Mouse (Mus musculus) midbrain, embryonic 13.5 days (tissue): ENCODE results near the gene Nudt16l1. TPM values are rescaled to one million over a fixed set of nuclear protein-coding genes. Genes with fewer than 3 reads are reported as not detected.

Source experiments
- ATAC-seq: fragments of 200-750 bp; cut with Nextera tagmentation; 2 replicates; pipeline ENCODE4 v1.8.0; 2017; ENCODE audit warnings: mild to moderate bottlenecking, moderate TSS enrichment, moderate library complexity
- H3K27ac ChIP-seq: fragments of 300-500 bp; sonication (generic); 2 replicates; pipeline ENCODE4 v1.5.1; 2015; ENCODE audit warnings: inconsistent platforms, mild to moderate bottlenecking, moderate library complexity
- H3K27me3 ChIP-seq: fragments of 300-500 bp; sonication (generic); 2 replicates; pipeline ENCODE4 v1.6.1; 2015; ENCODE audit warnings: mild to moderate bottlenecking, inconsistent platforms
- H3K36me3 ChIP-seq: fragments of 300-500 bp; sonication (generic); 2 replicates; pipeline ENCODE4 v1.6.1; 2015; ENCODE audit warnings: mild to moderate bottlenecking, inconsistent platforms
- H3K4me1 ChIP-seq: fragments of 300-500 bp; sonication (generic); replicated peaks from 2 replicates; pipeline ENCODE4 v1.6.1; 2015; ENCODE audit warnings: inconsistent platforms
- H3K4me2 ChIP-seq: fragments of 300-500 bp; sonication (generic); replicated peaks from 2 replicates; pipeline ENCODE4 v1.6.1; 2015; ENCODE audit warnings: moderate library complexity, mild to moderate bottlenecking, inconsistent platforms
- H3K4me3 ChIP-seq: fragments of 300-500 bp; sonication (generic); replicated peaks from 2 replicates; pipeline ENCODE4 v1.5.1; 2015; ENCODE audit warnings: mild to moderate bottlenecking, inconsistent platforms
- H3K9ac ChIP-seq: fragments of 300-500 bp; sonication (generic); replicated peaks from 2 replicates; pipeline ENCODE4 v1.6.1; 2015; ENCODE audit warnings: mild to moderate bottlenecking, inconsistent platforms
- H3K9me3 ChIP-seq: fragments of 300-500 bp; sonication (generic); 2 replicates; pipeline ENCODE4 v1.6.1; 2016; ENCODE audit warnings: mild to moderate bottlenecking, inconsistent platforms
- WGBS: fragments of 180-500 bp; shearing (Covaris S2); methylation state at CpG from one replicate; pipeline ENCODE4 v1.1.7; 2015; 5-methylcytosine and 5-hydroxymethylcytosine counted together
- polyA plus RNA-seq: library from polyadenylated mRNA; unstranded; fragments of >200 nt; fragmentation: Nextera tagmentation; extraction: Ambion mirVana; gene quantifications from 2 replicates; pipeline ENCODE4 v1.2.1, GENCODE M21; 2015

Gene Nudt16l1
- polyA plus RNA-seq, 1 experiment from 2014 or later = 131 TPM

GRCm38 (mm10) chr16:4904878-4905277 lies 33.7 kb upstream of the Nudt16l1 start:
- WGBS = 89% methylated on average over 3 of the region's 3 CpGs
- peaks cover 10% of the 10 kb centered on the region; the same call in 1 of the 2 replicates for H3K4me1 ChIP-seq
- no peak overlapping the region for H3K9ac ChIP-seq
- H3K27ac ChIP-seq = no peak overlapping the region
- H3K9me3 ChIP-seq = no peaks in the 10 kb centered on the region
- ATAC-seq = no peak
- peaks cover 12% of the 10 kb centered on the region for H3K36me3 ChIP-seq
- H3K4me3 ChIP-seq = no peak overlapping the region
- H3K4me2 ChIP-seq = no peak overlapping the region
- H3K27me3 ChIP-seq = no peaks in the 10 kb centered on the region

- H3K4me2 ChIP-seq = no peak overlapping the region
- peaks cover 10% of the 10 kb centered on the region; the same call in 1 of the 2 replicates for H3K4me1 ChIP-seq
- no peak overlapping the region for H3K27ac ChIP-seq
- peaks cover 19% of the 10 kb centered on the region for H3K36me3 ChIP-seq
- 70% methylated on average over 1 of the region's 1 CpGs for WGBS
- ATAC-seq = no peak
- H3K9ac ChIP-seq = no peak overlapping the region
- H3K4me3 ChIP-seq = no peak overlapping the region
- no peaks in the 10 kb centered on the region for H3K27me3 ChIP-seq
- H3K9me3 ChIP-seq = no peaks in the 10 kb centered on the region
Observed at GRCm38 (mm10) chr16:4905591-4905990, 33.0 kb upstream of the Nudt16l1 start.

- H3K4me2 ChIP-seq = no peak overlapping the region
- ATAC-seq = no peak
- H3K9ac ChIP-seq = no peak overlapping the region
- H3K27ac ChIP-seq = no peak overlapping the region
- no peaks in the 10 kb centered on the region for H3K9me3 ChIP-seq
- H3K4me1 ChIP-seq = 0 out of 2 replicates have a peak, but pooled peaks cover 3% of the 10 kb centered on the region
- H3K27me3 ChIP-seq = no peaks in the 10 kb centered on the region
- H3K36me3 ChIP-seq = peaks cover 29% of the 10 kb centered on the region
- H3K4me3 ChIP-seq = no peak overlapping the region
Observed at GRCm38 (mm10) chr16:4906559-4906958, 32.0 kb upstream of the Nudt16l1 start.

GRCm38 (mm10) chr16:4907386-4907785 lies 31.2 kb upstream of the Nudt16l1 start:
- Histone ChIP-seq H3K4me1 (no peaks in the 10 kb centered on the region), H3K4me3 (no peak overlapping the region), H3K9me3 (no peaks in the 10 kb centered on the region), H3K27ac (no peak overlapping the region), H3K27me3 (no peaks in the 10 kb centered on the region), H3K9ac (no peak overlapping the region), H3K4me2 (no peak overlapping the region), H3K36me3 (peaks cover 37% of the 10 kb centered on the region)
- no peak for ATAC-seq
- WGBS = 79% methylated on average over 2 of the region's 2 CpGs

- no peaks in the 10 kb centered on the region for H3K4me1 ChIP-seq
- H3K4me2 ChIP-seq = no peak overlapping the region
- no peak overlapping the region for H3K27ac ChIP-seq
- no peak overlapping the region for H3K9ac ChIP-seq
- H3K9me3 ChIP-seq = no peaks in the 10 kb centered on the region
- whole genome bisulfite sequencing = 45% methylated on average over 5 of the region's 5 CpGs
- no peaks in the 10 kb centered on the region for H3K27me3 ChIP-seq
- no peak for ATAC-seq
- peaks cover 42% of the 10 kb centered on the region for H3K36me3 ChIP-seq
- H3K4me3 ChIP-seq = no peak overlapping the region
Observed at GRCm38 (mm10) chr16:4907972-4908371, 30.6 kb upstream of the Nudt16l1 start.

GRCm38 (mm10) chr16:4909745-4910144 lies 28.8 kb upstream of the Nudt16l1 start:
- no peak for ATAC-seq
- WGBS = 100% methylated on average over 2 of the region's 2 CpGs

GRCm38 (mm10) chr16:4910758-4911157 lies 27.8 kb upstream of the Nudt16l1 start:
- no peak overlapping the region for H3K4me3 ChIP-seq
- no peak overlapping the region for H3K4me2 ChIP-seq
- no peaks in the 10 kb centered on the region for H3K27me3 ChIP-seq
- 98% methylated on average over 8 of the region's 8 CpGs for WGBS
- no peak overlapping the region for H3K9ac ChIP-seq
- no peaks in the 10 kb centered on the region for H3K4me1 ChIP-seq
- no peak for ATAC-seq
- peaks cover 56% of the 10 kb centered on the region for H3K36me3 ChIP-seq
- H3K27ac ChIP-seq = no peak overlapping the region
- H3K9me3 ChIP-seq = no peaks in the 10 kb centered on the region

More at GRCm38 (mm10) chr16:4909745-4910144, 28.8 kb upstream of the Nudt16l1 start:
- Histone ChIP-seq H3K9ac (no peak overlapping the region), H3K27me3 (no peaks in the 10 kb centered on the region), H3K4me3 (no peak overlapping the region), H3K4me1 (no peaks in the 10 kb centered on the region), H3K9me3 (no peaks in the 10 kb centered on the region), H3K36me3 (peaks cover 50% of the 10 kb centered on the region), H3K4me2 (no peak overlapping the region), H3K27ac (no peak overlapping the region)

- H3K36me3 ChIP-seq = peaks cover 70% of the 10 kb centered on the region
Observed at GRCm38 (mm10) chr16:4912074-4912648, 26.4 kb upstream of the Nudt16l1 start.

GRCm38 (mm10) chr16:4912907-4913782 lies 25.4 kb upstream of the Nudt16l1 start:
- Histone ChIP-seq H3K4me3 (no peak overlapping the region), H3K9ac (no peak overlapping the region), H3K27me3 (no peaks in the 10 kb centered on the region), H3K9me3 (no peaks in the 10 kb centered on the region), H3K36me3 (peaks cover 71% of the 10 kb centered on the region), H3K4me2 (no peak overlapping the region), H3K4me1 (no peaks in the 10 kb centered on the region), H3K27ac (peak overlapping the region; percentile 35; the same call in 1 of the 2 replicates)
- peak; percentile 7; the same call in 1 of the 2 replicates for ATAC-seq
- WGBS = 80% methylated on average over 11 of the region's 11 CpGs

More at GRCm38 (mm10) chr16:4912074-4912648, 26.4 kb upstream of the Nudt16l1 start:
- Histone ChIP-seq H3K9ac (no peak overlapping the region), H3K4me1 (no peaks in the 10 kb centered on the region), H3K27me3 (no peaks in the 10 kb centered on the region), H3K4me3 (no peak overlapping the region), H3K4me2 (no peak overlapping the region), H3K27ac (no peak overlapping the region), H3K9me3 (no peaks in the 10 kb centered on the region)
- WGBS = 84% methylated on average over 10 of the region's 10 CpGs
- no peak for ATAC-seq

GRCm38 (mm10) chr16:4913783-4914735 lies 24.5 kb upstream of the Nudt16l1 start:
- Histone ChIP-seq H3K36me3 (peaks cover 70% of the 10 kb centered on the region), H3K4me2 (no peak overlapping the region), H3K9me3 (no peaks in the 10 kb centered on the region), H3K4me1 (no peaks in the 10 kb centered on the region), H3K4me3 (no peak overlapping the region), H3K27me3 (no peaks in the 10 kb centered on the region), H3K9ac (no peak overlapping the region), H3K27ac (peak overlapping the region; percentile 35; the same call in 1 of the 2 replicates)
- peak; percentile 74 for ATAC-seq
- WGBS = 35% methylated on average over 12 of the region's 12 CpGs

- H3K36me3 ChIP-seq = peaks cover 64% of the 10 kb centered on the region
- no peak overlapping the region for H3K9ac ChIP-seq
- ATAC-seq = no peak
- no peaks in the 10 kb centered on the region for H3K4me1 ChIP-seq
- no peak overlapping the region for H3K27ac ChIP-seq
- 98% methylated on average over 3 of the region's 3 CpGs for WGBS
- no peaks in the 10 kb centered on the region for H3K27me3 ChIP-seq
- no peak overlapping the region for H3K4me3 ChIP-seq
- H3K9me3 ChIP-seq = no peaks in the 10 kb centered on the region
- H3K4me2 ChIP-seq = no peak overlapping the region
Observed at GRCm38 (mm10) chr16:4915931-4916330, 22.6 kb upstream of the Nudt16l1 start.
